In genomic region chr10:39411857-39412559, GRCm38 (mm10) we compare ENCODE assay signal across 11 mouse cellular contexts. TPM values are rescaled to one million over a fixed set of nuclear protein-coding genes. Genes with fewer than 3 reads are reported as not detected.
A peak's percentile ranks its signal among the peaks of the same experiment; 100 is the strongest.
DNase-seq lines count a peak whose midpoint lies in the region; ATAC-seq lines count a peak whose summit lies in the region.
"Had no signal": no experiment of that assay in that cellular context is flagged by ENCODE, and none has a peak within 500 bp of the region (broad histone marks: within the 10 kb centered on the region; RNA-seq: fewer than 3 reads in every experiment).

No protein-coding gene starts in this region.

- intact Hi-C loops in heart, postnatal 25 days (cut with DNase I), result no loop called here

- peak overlapping the region; percentile 17; the same call in 1 of the 2 replicates for H3K27ac ChIP-seq in heart, embryonic 13.5 days (replicated peaks)
- H3K27ac ChIP-seq: stomach, embryonic 15.5 days had no signal

- DNase-seq in heart, postnatal 25 days (ENCODE audit: low spot score), result no peak
- peak; percentile 47 for DNase-seq in ovary, adult 18-20 months (ENCODE audit: low spot score)
- DNase-seq in ovary, postnatal 10 days (ENCODE audit: low spot score), result no peak
- DNase-seq in splenic B cell, adult 2 months (ENCODE audit: low read depth, low spot score), result peak; percentile 47
- DNase-seq in thymus, postnatal 25 days, result no peak
- DNase-seq in gastrocnemius, postnatal 10 days, result no peak
- DNase-seq: kidney, adult 18-20 months; lung, postnatal 10 days had no signal

- no peak overlapping the region for H3K4me2 ChIP-seq in heart, embryonic 13.5 days
- H3K4me2 ChIP-seq: stomach, embryonic 15.5 days had no signal

- no peak overlapping the region for H3K4me3 ChIP-seq in heart, embryonic 13.5 days
- H3K4me3 ChIP-seq: stomach, embryonic 15.5 days had no signal

- no peaks in the 10 kb centered on the region for H3K27me3 ChIP-seq in heart, embryonic 13.5 days (replicated peaks)
- H3K27me3 ChIP-seq in splenic B cell, adult 2 months (ENCODE audit: control insufficient read depth, insufficient read depth, low read length, poor library complexity, severe bottlenecking), result no peaks in the 10 kb centered on the region
- H3K27me3 ChIP-seq: stomach, embryonic 15.5 days had no signal

- H3K36me3 ChIP-seq in heart, embryonic 13.5 days, result no peaks in the 10 kb centered on the region
- H3K36me3 ChIP-seq in splenic B cell, adult 2 months (ENCODE audit: control insufficient read depth, insufficient read depth, low read length, poor library complexity, severe bottlenecking), result no peaks in the 10 kb centered on the region
- H3K36me3 ChIP-seq: stomach, embryonic 15.5 days had no signal

- WGBS in heart, embryonic 13.5 days, result 44% methylated on average over 8 of the region's 8 CpGs

- H3K9me3 ChIP-seq in heart, embryonic 13.5 days, result no peaks in the 10 kb centered on the region
- H3K9me3 ChIP-seq: stomach, embryonic 15.5 days had no signal

- peaks cover 62% of the 10 kb centered on the region for H3K4me1 ChIP-seq in heart, embryonic 13.5 days

- ATAC-seq in heart, embryonic 13.5 days (ENCODE audit: extremely low read depth, insufficient number of reproducible peaks, low FRiP score, low TSS enrichment), result no peak
- ATAC-seq in common myeloid progenitor, adult 5-6 weeks (replicated peaks; ENCODE audit: low read depth, poor library complexity, severe bottlenecking), result peak; percentile 29

- H3K9ac ChIP-seq in heart, embryonic 13.5 days, result no peak overlapping the region
- H3K9ac ChIP-seq: stomach, embryonic 15.5 days had no signal

RNA-seq across cellular contexts. Expression of gene Fyn, which starts 43.4 kb away (rescaled TPM):
- polyA plus RNA-seq in heart, embryonic 13.5 days (2015; fragmentation: Nextera tagmentation; extraction: Ambion mirVana), result 11.2 and 13.3 TPM in 2 replicates
- total RNA-seq in heart, postnatal 25 days (2021), result 10 to 100 TPM; 29.1 to 42.5 TPM
- 29.0 and 37.6 TPM in 2 replicates for total RNA-seq in common myeloid progenitor, adult 5-6 weeks (2017)
- 10 to 100 TPM; 25.6 to 34.4 TPM for total RNA-seq in gastrocnemius, postnatal 10 days (2021)

Comparison
In these comparisons a context has a peak if more than half of its experiments do, and no peak if none do; other contexts are left out.
1. DNase-seq: peak in ovary, adult 18-20 months (single experiment) and splenic B cell, adult 2 months (single experiment); none in heart, postnatal 25 days (single experiment), ovary, postnatal 10 days (single experiment), thymus, postnatal 25 days (single experiment) and gastrocnemius, postnatal 10 days (single experiment).